Mouse (Mus musculus): ENCODE measurements at regions not wholly inside any gene's neighbourhood (a gene's known extent, or its start where the extent isn't known, plus 50 kb on each side); places are given as distances from the start of the nearest gene placed in this dataset.

- Histone ChIP-seq H3K36me3 (replicated peaks; ENCODE audit: low read length) (no peaks in the 10 kb centered on the region), H3K27me3 (replicated peaks) (no peaks in the 10 kb centered on the region)
Observed at GRCm38 (mm10) chr5:102213145-102213544, 143.4 kb upstream of the Wdfy3 start.

GRCm38 (mm10) chr5:102227131-102227530 is 157.4 kb upstream of the Wdfy3 start:
- H3K4me3 ChIP-seq (replicated peaks), result no peak overlapping the region
- 0 out of 2 replicates have a peak, but pooled peaks cover 8% of the 10 kb centered on the region for H3K9me3 ChIP-seq
- H3K4me1 ChIP-seq, result no peaks in the 10 kb centered on the region
- TF ChIP-seq FLI1 (IDR thresholded peaks at IDR 0.05; ENCODE audit: low read length), result no peak
- TF ChIP-seq GATA1 (IDR thresholded peaks at IDR 0.05; ENCODE audit: borderline replicate concordance, low read length), result no peak
- no peaks in the 10 kb centered on the region for H3K27me3 ChIP-seq (replicated peaks)
- H3K36me3 ChIP-seq (replicated peaks; ENCODE audit: low read length), result no peaks in the 10 kb centered on the region

More at GRCm38 (mm10) chr5:102213145-102213544, 143.4 kb upstream of the Wdfy3 start:
- Histone ChIP-seq H3K4me1 (no peaks in the 10 kb centered on the region), H3K9me3 (peaks cover 21% of the 10 kb centered on the region), H3K4me3 (replicated peaks) (no peak overlapping the region)
- TF ChIP-seq FLI1 (IDR thresholded peaks at IDR 0.05; ENCODE audit: low read length) (no peak), GATA1 (IDR thresholded peaks at IDR 0.05; ENCODE audit: borderline replicate concordance, low read length) (no peak)

GRCm38 (mm10) chr5:102242614-102243013 is 172.9 kb upstream of the Wdfy3 start:
- no peaks in the 10 kb centered on the region for H3K27me3 ChIP-seq (replicated peaks)
- H3K36me3 ChIP-seq (replicated peaks; ENCODE audit: low read length), result no peaks in the 10 kb centered on the region
- H3K4me1 ChIP-seq, result no peaks in the 10 kb centered on the region
- H3K4me3 ChIP-seq (replicated peaks), result no peak overlapping the region
- no peak for TF ChIP-seq GATA1 (IDR thresholded peaks at IDR 0.05; ENCODE audit: borderline replicate concordance, low read length)
- peaks cover 13% of the 10 kb centered on the region; the same call in 1 of the 2 replicates for H3K9me3 ChIP-seq

- peaks cover 16% of the 10 kb centered on the region; the same call in 1 of the 2 replicates for H3K9me3 ChIP-seq
- H3K4me1 ChIP-seq, result no peaks in the 10 kb centered on the region
- TF ChIP-seq FLI1 (IDR thresholded peaks at IDR 0.05; ENCODE audit: low read length) (no peak), GATA1 (IDR thresholded peaks at IDR 0.05; ENCODE audit: borderline replicate concordance, low read length) (no peak)
Observed at GRCm38 (mm10) chr5:102244706-102245105, 175.0 kb upstream of the Wdfy3 start.

GRCm38 (mm10) chr5:102248747-102249146 is 179.0 kb upstream of the Wdfy3 start:
- H3K9me3 ChIP-seq, result peaks cover 20% of the 10 kb centered on the region
- H3K27me3 ChIP-seq (replicated peaks), result no peaks in the 10 kb centered on the region
- no peaks in the 10 kb centered on the region for H3K36me3 ChIP-seq (replicated peaks; ENCODE audit: low read length)
- TF ChIP-seq FLI1 (IDR thresholded peaks at IDR 0.05; ENCODE audit: low read length) (no peak), GATA1 (IDR thresholded peaks at IDR 0.05; ENCODE audit: borderline replicate concordance, low read length) (no peak)
- H3K4me3 ChIP-seq (replicated peaks), result peak overlapping the region; percentile 54
- no peaks in the 10 kb centered on the region; the same call in 1 of the 2 replicates for H3K4me1 ChIP-seq

More at GRCm38 (mm10) chr5:102244706-102245105, 175.0 kb upstream of the Wdfy3 start:
- Histone ChIP-seq H3K36me3 (replicated peaks; ENCODE audit: low read length) (no peaks in the 10 kb centered on the region), H3K4me3 (replicated peaks) (no peak overlapping the region), H3K27me3 (replicated peaks) (no peaks in the 10 kb centered on the region)

GRCm38 (mm10) chr5:102251076-102251475 is 181.4 kb upstream of the Wdfy3 start:
- H3K4me1 ChIP-seq, result no peaks in the 10 kb centered on the region; the same call in 1 of the 2 replicates
- H3K36me3 ChIP-seq (replicated peaks; ENCODE audit: low read length), result no peaks in the 10 kb centered on the region
- peaks cover 20% of the 10 kb centered on the region for H3K9me3 ChIP-seq
- no peaks in the 10 kb centered on the region for H3K27me3 ChIP-seq (replicated peaks)
- no peak overlapping the region for H3K4me3 ChIP-seq (replicated peaks)
- TF ChIP-seq GATA1 (IDR thresholded peaks at IDR 0.05; ENCODE audit: borderline replicate concordance, low read length) (no peak), FLI1 (IDR thresholded peaks at IDR 0.05; ENCODE audit: low read length) (no peak)

GRCm38 (mm10) chr5:102253786-102254185 is 184.1 kb upstream of the Wdfy3 start:
- Histone ChIP-seq H3K27me3 (replicated peaks) (no peaks in the 10 kb centered on the region), H3K4me3 (replicated peaks) (no peak overlapping the region), H3K4me1 (no peaks in the 10 kb centered on the region; the same call in 1 of the 2 replicates), H3K36me3 (replicated peaks; ENCODE audit: low read length) (no peaks in the 10 kb centered on the region), H3K9me3 (peaks cover 17% of the 10 kb centered on the region)
- no peak for TF ChIP-seq GATA1 (IDR thresholded peaks at IDR 0.05; ENCODE audit: borderline replicate concordance, low read length)
- no peak for TF ChIP-seq FLI1 (IDR thresholded peaks at IDR 0.05; ENCODE audit: low read length)

GRCm38 (mm10) chr5:102257104-102257503 is 187.4 kb upstream of the Wdfy3 start:
- TF ChIP-seq FLI1 (IDR thresholded peaks at IDR 0.05; ENCODE audit: low read length) (no peak), GATA1 (IDR thresholded peaks at IDR 0.05; ENCODE audit: borderline replicate concordance, low read length) (no peak)
- H3K4me1 ChIP-seq, result no peaks in the 10 kb centered on the region
- peaks cover 18% of the 10 kb centered on the region for H3K9me3 ChIP-seq
- no peak overlapping the region for H3K4me3 ChIP-seq (replicated peaks)
- H3K27me3 ChIP-seq (replicated peaks), result no peaks in the 10 kb centered on the region
- no peaks in the 10 kb centered on the region for H3K36me3 ChIP-seq (replicated peaks; ENCODE audit: low read length)

GRCm38 (mm10) chr5:102261621-102262020 is 191.9 kb upstream of the Wdfy3 start:
- Histone ChIP-seq H3K4me1 (no peaks in the 10 kb centered on the region), H3K27me3 (replicated peaks) (no peaks in the 10 kb centered on the region), H3K36me3 (replicated peaks; ENCODE audit: low read length) (no peaks in the 10 kb centered on the region), H3K4me3 (replicated peaks) (no peak overlapping the region), H3K9me3 (peaks cover 21% of the 10 kb centered on the region)
- TF ChIP-seq GATA1 (IDR thresholded peaks at IDR 0.05; ENCODE audit: borderline replicate concordance, low read length) (no peak), FLI1 (IDR thresholded peaks at IDR 0.05; ENCODE audit: low read length) (no peak)

- no peaks in the 10 kb centered on the region for H3K4me1 ChIP-seq
- no peaks in the 10 kb centered on the region for H3K36me3 ChIP-seq (replicated peaks; ENCODE audit: low read length)
- H3K4me3 ChIP-seq (replicated peaks), result no peak overlapping the region
- no peaks in the 10 kb centered on the region for H3K27me3 ChIP-seq (replicated peaks)
- TF ChIP-seq GATA1 (IDR thresholded peaks at IDR 0.05; ENCODE audit: borderline replicate concordance, low read length) (no peak), FLI1 (IDR thresholded peaks at IDR 0.05; ENCODE audit: low read length) (no peak)
- H3K9me3 ChIP-seq, result peaks cover 16% of the 10 kb centered on the region
Observed at GRCm38 (mm10) chr5:102266451-102266850, 196.7 kb upstream of the Wdfy3 start.

- Histone ChIP-seq H3K4me3 (replicated peaks) (no peak overlapping the region), H3K36me3 (replicated peaks; ENCODE audit: low read length) (no peaks in the 10 kb centered on the region), H3K27me3 (replicated peaks) (no peaks in the 10 kb centered on the region), H3K9me3 (peaks cover 11% of the 10 kb centered on the region), H3K4me1 (no peaks in the 10 kb centered on the region)
- TF ChIP-seq FLI1 (IDR thresholded peaks at IDR 0.05; ENCODE audit: low read length) (no peak), GATA1 (IDR thresholded peaks at IDR 0.05; ENCODE audit: borderline replicate concordance, low read length) (no peak)
Observed at GRCm38 (mm10) chr5:102267150-102267549, 197.4 kb upstream of the Wdfy3 start.
